Mouse (Mus musculus) C2C12 (cell line): ENCODE data around the gene Inava.

Experiments used
- CTCF ChIP-seq: IDR thresholded peaks from one replicate; pipeline ENCODE4 v1.5.1; 2011; ENCODE audit not compliant: control insufficient read depth, insufficient read depth, insufficient read length
- MYOD1 ChIP-seq: IDR thresholded peaks from one replicate; pipeline ENCODE4 v1.6.1; 2011; ENCODE audit warnings: low read depth; ENCODE audit not compliant: control insufficient read depth, insufficient read length
- MYOG ChIP-seq: IDR thresholded peaks from one replicate; pipeline ENCODE4 v1.6.1; 2011; ENCODE audit not compliant: control insufficient read depth, insufficient read length; ENCODE audit errors: extremely low read depth

DNA sequence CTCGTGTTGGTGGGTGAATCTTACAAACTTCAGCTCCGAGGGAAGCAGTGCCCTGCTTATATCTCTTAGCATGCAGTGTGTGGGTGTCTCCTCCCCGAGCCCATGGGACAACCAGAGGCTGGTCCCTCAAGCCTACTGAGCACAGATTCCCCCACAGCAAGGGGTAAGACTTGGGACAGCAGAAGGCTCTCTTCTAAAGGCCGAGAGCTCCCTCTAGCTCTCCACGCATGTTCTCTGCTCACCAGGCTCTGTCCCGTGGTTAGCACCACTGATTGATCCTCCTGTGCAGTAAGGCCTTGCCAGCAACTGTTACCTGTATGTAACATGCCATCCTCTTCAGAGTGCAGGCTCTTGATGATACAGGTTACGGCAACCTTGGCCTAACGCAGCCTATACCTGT lies 66.4 kb downstream of the Inava start:
- TF ChIP-seq CTCF (peak; percentile 28), MYOG (no peak), MYOD1 (no peak)
